Mouse (Mus musculus) limb, embryonic 14.5 days (tissue): ENCODE measurements around the gene Man2a1. TPM values are rescaled to one million over a fixed set of nuclear protein-coding genes. Genes with fewer than 3 reads are reported as not detected.

Experiments used
- ATAC-seq: fragments of 200-750 bp; cut with Nextera tagmentation; 2 replicates; pipeline ENCODE4 v1.8.0; 2017; ENCODE audit warnings: low read depth, moderate number of reproducible peaks, moderate TSS enrichment; ENCODE audit not compliant: low FRiP score
- DNase-seq: peaks from one replicate; pipeline ENCODE4 v3.0.0-alpha.2; 2015; ENCODE audit warnings: low spot score
- H3K27ac ChIP-seq: fragments of 300-500 bp; sonication (generic); replicated peaks from 2 replicates; pipeline ENCODE4 v1.5.1; 2014; ENCODE audit warnings: low read depth, mild to moderate bottlenecking, low read length, moderate library complexity, mixed read lengths
- H3K27me3 ChIP-seq: fragments of 300-500 bp; sonication (generic); 2 replicates; pipeline ENCODE4 v1.6.1; 2014; ENCODE audit warnings: low read length, mixed read lengths; ENCODE audit not compliant: control insufficient read depth, insufficient read depth
- H3K36me3 ChIP-seq: fragments of 300-500 bp; sonication (generic); 2 replicates; pipeline ENCODE4 v1.6.1; 2014; ENCODE audit warnings: mild to moderate bottlenecking, low read length, moderate library complexity, mixed read lengths; ENCODE audit not compliant: control insufficient read depth, insufficient read depth
- H3K4me1 ChIP-seq: fragments of 300-500 bp; sonication (generic); 2 replicates; pipeline ENCODE4 v1.6.1; 2014; ENCODE audit warnings: antibody characterized with exemption, low read length, mixed read lengths; ENCODE audit not compliant: control insufficient read depth, insufficient read depth
- H3K4me2 ChIP-seq: fragments of 300-500 bp; sonication (generic); replicated peaks from 2 replicates; pipeline ENCODE4 v1.6.1; 2014; ENCODE audit warnings: low read depth, mild to moderate bottlenecking, low read length, moderate library complexity; ENCODE audit not compliant: severe bottlenecking
- H3K4me3 ChIP-seq: fragments of 300-500 bp; sonication (generic); replicated peaks from 2 replicates; pipeline ENCODE4 v1.5.1; 2014; ENCODE audit warnings: low read length
- H3K9ac ChIP-seq: fragments of 300-500 bp; sonication (generic); 2 replicates; pipeline ENCODE4 v1.6.1; 2014; ENCODE audit warnings: mild to moderate bottlenecking, low read depth, low read length, moderate library complexity; ENCODE audit not compliant: severe bottlenecking
- H3K9me3 ChIP-seq: fragments of 300-500 bp; sonication (generic); 2 replicates; pipeline ENCODE4 v1.6.1; 2016; ENCODE audit warnings: low read length; ENCODE audit not compliant: control insufficient read depth
- POLR2A ChIP-seq: fragments of 200-500 bp; IDR thresholded peaks from 2 replicates; pipeline ENCODE4 v1.8.0; 2012; ENCODE audit warnings: inconsistent platforms, mild to moderate bottlenecking, moderate library complexity, borderline replicate concordance; ENCODE audit not compliant: insufficient read depth, insufficient read length; ENCODE audit errors: extremely low read depth
- WGBS: fragments of 180-500 bp; shearing (Covaris S2); extraction: QIAGEN DNeasy Blood & Tissue Kit; methylation state at CpG from one replicate; pipeline ENCODE4 v1.1.7; 2014; 5-methylcytosine and 5-hydroxymethylcytosine counted together
- polyA plus RNA-seq, 2 experiments: library from polyadenylated mRNA; depleted of rRNA in 1 of 2; stranded (reverse) in 1 of 2; unstranded in 1 of 2; fragments of >200 nt; fragmentation: Nextera tagmentation in 1 of 2; extraction: Ambion mirVana in 1 of 2; gene quantifications; 2 replicates each; pipeline versions ENCODE4 v1.2.1 to v1.2.3; 2012 to 2014

Gene Man2a1
- polyA plus RNA-seq, 2 experiments: 12.5 to 31.9 TPM

DNA sequence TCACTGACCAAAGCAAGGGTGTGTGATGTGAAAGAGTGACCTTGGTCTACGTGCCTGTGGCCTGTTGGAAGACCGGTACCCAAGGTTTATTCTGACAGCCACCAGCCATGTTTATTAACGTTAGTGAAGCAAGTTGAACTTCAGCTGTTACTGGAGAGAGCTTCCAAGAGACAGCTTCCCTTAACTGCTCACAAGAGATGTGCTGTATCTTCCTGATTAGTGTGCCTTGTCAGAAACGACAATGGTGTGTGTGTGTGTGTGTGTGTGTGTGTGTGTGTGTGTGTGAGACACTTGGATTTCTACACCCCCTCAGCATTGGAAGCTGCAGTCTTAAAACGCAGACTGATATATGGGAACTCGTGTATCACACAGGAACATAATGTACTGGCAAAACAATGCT is 34.1 kb upstream of the Man2a1 start:
- 81% methylated on average over 6 of the region's 6 CpGs for WGBS
- H3K4me3 ChIP-seq: no peak overlapping the region
- no peak overlapping the region for H3K9ac ChIP-seq
- DNase-seq (no peak), ATAC-seq (no peak)
- H3K4me1 ChIP-seq: no peaks in the 10 kb centered on the region
- no peaks in the 10 kb centered on the region for H3K36me3 ChIP-seq
- no peak overlapping the region for H3K27ac ChIP-seq
- H3K9me3 ChIP-seq: no peaks in the 10 kb centered on the region
- no peak overlapping the region for H3K4me2 ChIP-seq
- H3K27me3 ChIP-seq: no peaks in the 10 kb centered on the region
- no peak for TF ChIP-seq POLR2A

DNA sequence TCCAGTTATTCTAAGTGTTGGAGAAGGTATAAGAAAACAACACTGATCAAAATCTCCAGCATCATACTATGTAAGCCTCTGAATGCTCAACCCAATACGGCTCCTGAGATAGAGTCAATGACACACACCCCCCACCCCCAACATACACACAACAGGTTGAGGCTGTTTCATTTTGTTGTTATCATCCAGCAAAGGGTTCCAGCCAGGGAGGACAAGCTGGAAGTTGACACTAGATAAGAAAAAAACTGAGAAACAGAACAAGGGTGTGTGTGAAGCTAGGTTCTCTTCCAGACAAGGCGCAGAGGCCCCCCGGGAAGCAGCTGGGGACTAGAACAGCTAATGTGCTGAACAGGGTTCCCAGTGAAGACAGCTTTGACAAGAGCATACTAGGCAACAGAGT is 33.0 kb upstream of the Man2a1 start:
- 90% methylated on average over 3 of the region's 3 CpGs for WGBS
- no peak overlapping the region for H3K4me3 ChIP-seq
- H3K36me3 ChIP-seq: no peaks in the 10 kb centered on the region
- no peaks in the 10 kb centered on the region for H3K27me3 ChIP-seq
- H3K4me1 ChIP-seq: no peaks in the 10 kb centered on the region
- DNase-seq (no peak), ATAC-seq (no peak)
- no peak for TF ChIP-seq POLR2A
- H3K9ac ChIP-seq: no peak overlapping the region
- H3K4me2 ChIP-seq: no peak overlapping the region
- H3K27ac ChIP-seq: no peak overlapping the region
- no peaks in the 10 kb centered on the region for H3K9me3 ChIP-seq

DNA sequence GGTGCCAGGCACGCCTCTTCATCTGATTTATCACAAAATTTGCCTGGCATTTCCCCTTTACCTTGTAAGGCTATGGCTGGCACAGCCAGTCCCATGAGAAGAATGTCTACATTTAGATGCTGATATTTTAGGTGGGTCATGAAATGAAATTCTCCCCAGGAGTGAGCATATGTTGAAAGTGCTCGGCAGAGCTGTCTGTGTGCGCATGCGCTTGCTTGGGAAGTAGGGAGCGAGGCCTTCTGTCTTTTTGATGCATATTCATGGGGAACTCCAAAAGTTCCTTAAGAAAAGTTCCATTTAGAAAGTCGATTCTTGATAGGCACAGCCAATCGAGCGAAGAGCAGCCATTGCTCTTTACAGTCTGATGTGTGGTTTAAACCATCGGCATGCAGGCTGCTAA is 26.6 kb upstream of the Man2a1 start:
- Histone ChIP-seq H3K4me3 (no peak overlapping the region), H3K4me2 (no peak overlapping the region), H3K27ac (no peak overlapping the region), H3K4me1 (no peaks in the 10 kb centered on the region), H3K36me3 (no peaks in the 10 kb centered on the region), H3K9ac (no peak overlapping the region), H3K27me3 (no peaks in the 10 kb centered on the region), H3K9me3 (no peaks in the 10 kb centered on the region)
- 97% methylated on average over 9 of the region's 9 CpGs for WGBS
- no peak for DNase-seq
- ATAC-seq: no peak
- TF ChIP-seq POLR2A: no peak

DNA sequence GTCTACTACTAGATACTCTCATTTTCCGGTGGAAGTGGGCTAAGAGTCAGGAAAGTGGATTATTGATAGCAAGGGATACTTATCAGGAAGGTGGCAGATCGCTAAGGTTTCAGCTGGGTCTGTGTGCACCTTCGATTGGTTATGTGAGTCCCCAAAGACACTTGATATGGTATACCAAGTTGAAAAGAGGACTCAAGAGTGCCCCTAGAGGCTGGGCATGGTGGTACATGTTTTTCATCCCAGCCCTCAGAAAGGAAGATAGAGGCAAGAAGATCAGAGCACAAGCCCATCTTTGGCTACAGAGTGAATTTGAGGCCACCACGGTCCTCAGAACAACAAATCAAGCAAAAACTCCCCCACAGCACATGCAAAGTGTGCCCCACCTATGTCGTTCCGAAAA is 25.3 kb upstream of the Man2a1 start:
- H3K27me3 ChIP-seq: no peaks in the 10 kb centered on the region
- no peak overlapping the region for H3K27ac ChIP-seq
- H3K9me3 ChIP-seq: no peaks in the 10 kb centered on the region
- no peaks in the 10 kb centered on the region for H3K36me3 ChIP-seq
- WGBS: 77% methylated on average over 6 of the region's 6 CpGs
- ATAC-seq (no peak), DNase-seq (no peak)
- H3K9ac ChIP-seq: no peak overlapping the region
- no peak for TF ChIP-seq POLR2A
- H3K4me3 ChIP-seq: no peak overlapping the region
- no peaks in the 10 kb centered on the region for H3K4me1 ChIP-seq
- H3K4me2 ChIP-seq: no peak overlapping the region

DNA sequence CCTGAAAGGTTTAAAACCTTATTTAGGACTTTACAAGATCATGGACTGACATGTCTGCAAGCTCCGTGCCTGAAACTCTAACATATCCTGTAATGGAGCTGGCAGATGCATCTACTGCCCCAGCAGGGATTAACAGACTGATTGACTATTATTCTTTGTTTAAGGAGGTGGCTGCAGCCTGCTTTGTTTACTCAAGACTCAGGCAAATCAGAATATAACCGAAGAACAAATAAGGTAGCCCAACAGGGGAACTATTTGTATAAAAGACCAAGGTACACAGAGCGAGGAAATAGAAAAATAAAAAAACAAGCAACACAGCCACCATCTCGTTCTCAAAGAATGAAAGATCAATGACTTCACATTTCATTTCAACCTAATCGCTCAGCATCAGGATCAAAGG is 23.1 kb upstream of the Man2a1 start:
- no peak for TF ChIP-seq POLR2A
- no peaks in the 10 kb centered on the region for H3K27me3 ChIP-seq
- DNase-seq (no peak), ATAC-seq (no peak)
- no peak overlapping the region for H3K4me3 ChIP-seq
- no peak overlapping the region for H3K4me2 ChIP-seq
- no peak overlapping the region for H3K27ac ChIP-seq
- H3K9ac ChIP-seq: no peak overlapping the region
- 50% methylated on average over 5 of the region's 5 CpGs for WGBS
- no peaks in the 10 kb centered on the region for H3K36me3 ChIP-seq
- no peaks in the 10 kb centered on the region for H3K4me1 ChIP-seq
- H3K9me3 ChIP-seq: no peaks in the 10 kb centered on the region

DNA sequence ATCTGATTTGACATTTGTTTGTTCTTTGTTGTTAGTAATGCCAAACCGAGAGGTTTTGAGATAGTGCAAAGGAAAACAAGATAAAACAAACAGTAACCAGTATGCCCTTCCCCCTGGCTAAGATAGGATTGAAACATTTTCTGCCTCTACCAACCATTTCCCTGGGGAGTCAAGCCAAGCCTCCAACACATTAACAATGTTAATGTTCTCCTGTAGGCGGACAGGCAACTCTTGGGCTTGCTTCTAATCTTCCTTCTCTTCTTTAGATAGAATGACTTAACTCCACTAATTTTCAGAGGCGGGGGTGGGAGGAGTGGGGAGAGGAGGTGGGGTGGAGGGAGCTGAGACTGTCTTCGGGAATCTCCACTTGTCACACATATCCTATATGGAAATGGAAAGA is 22.2 kb upstream of the Man2a1 start:
- H3K9me3 ChIP-seq: no peaks in the 10 kb centered on the region
- H3K4me1 ChIP-seq: no peaks in the 10 kb centered on the region
- WGBS: 44% methylated on average over 4 of the region's 4 CpGs
- no peak overlapping the region for H3K27ac ChIP-seq
- no peak overlapping the region for H3K9ac ChIP-seq
- H3K4me3 ChIP-seq: no peak overlapping the region
- DNase-seq: no peak
- TF ChIP-seq POLR2A: no peak
- no peak for ATAC-seq
- H3K27me3 ChIP-seq: no peaks in the 10 kb centered on the region
- no peak overlapping the region for H3K4me2 ChIP-seq
- H3K36me3 ChIP-seq: no peaks in the 10 kb centered on the region
